Mouse (Mus musculus) 3T3-L1 (cell line): ENCODE measurements around the gene Zbtb22.
"Not testable (repeated sequence)": the region's sequence is repeated elsewhere in the genome, so short reads cannot be mapped to it uniquely, and the experiment has no call there.

Source experiments
- DNase-seq: peaks from one replicate; pipeline ENCODE4 v3.0.0-alpha.2; 2015; ENCODE audit warnings: low read depth, low spot score

Gene Zbtb22

DNA sequence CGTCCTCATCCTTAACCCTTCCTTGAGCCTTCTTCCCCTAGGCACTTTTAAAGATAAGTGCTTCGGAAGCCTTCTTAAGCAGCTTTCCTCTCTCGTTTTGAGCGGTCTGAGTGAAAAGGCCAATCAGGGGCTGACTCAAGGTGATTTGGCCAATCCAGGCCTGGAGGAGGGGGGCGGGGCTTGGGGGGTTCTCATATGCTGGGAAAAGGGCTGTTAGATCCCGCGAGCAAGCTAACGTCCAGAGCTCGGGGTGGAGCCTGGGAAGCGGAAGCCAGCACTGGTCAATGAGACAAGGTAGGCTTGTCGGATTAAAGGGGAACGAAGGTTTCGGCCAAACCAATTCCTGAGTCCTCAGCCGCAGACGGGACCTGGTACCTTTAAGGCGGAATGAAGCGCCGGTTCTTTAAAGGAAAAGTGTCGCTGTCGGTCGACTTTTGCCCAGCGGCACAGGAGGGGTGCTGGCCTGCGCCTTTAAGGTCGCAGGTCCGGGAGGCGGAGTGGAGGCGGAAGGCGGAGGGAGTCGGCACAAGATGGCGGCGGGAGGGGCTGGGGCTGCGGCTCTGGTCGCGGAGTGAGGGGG lies at the start of gene Zbtb22, which contains the start of gene Tapbp:
Zbtb22 (plus strand) TSS at position 234 of the 580 bp plus-strand sequence.
Tapbp (plus strand) TSS at position 229 of the 580 bp plus-strand sequence.
- peak; percentile 100 for DNase-seq

DNA sequence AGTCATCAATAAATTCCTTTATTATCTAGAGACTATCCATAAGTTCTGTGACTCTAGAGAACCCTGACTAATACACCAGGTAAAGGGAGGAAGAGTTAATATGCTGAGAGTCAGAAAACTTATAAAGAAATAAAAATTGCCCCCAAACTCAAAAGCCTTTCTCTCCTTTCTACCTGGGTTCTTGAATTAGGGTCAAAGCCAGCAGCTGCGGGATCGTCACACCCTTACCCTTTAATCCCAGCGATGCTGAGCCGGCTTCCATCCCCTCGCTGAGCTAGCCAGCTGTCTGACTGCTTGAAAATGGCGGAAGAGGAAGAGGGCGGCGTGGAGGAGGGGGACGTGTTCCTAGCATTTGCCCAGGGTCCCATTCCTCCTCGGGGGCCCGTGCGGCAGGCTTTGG lies 42.2 kb upstream of the Zbtb22 start, which contains the start of gene Gm7029:
Gm7029 (plus strand) TSS at position 301 of the 400 bp plus-strand sequence.
- not testable (repeated sequence) for DNase-seq

DNA sequence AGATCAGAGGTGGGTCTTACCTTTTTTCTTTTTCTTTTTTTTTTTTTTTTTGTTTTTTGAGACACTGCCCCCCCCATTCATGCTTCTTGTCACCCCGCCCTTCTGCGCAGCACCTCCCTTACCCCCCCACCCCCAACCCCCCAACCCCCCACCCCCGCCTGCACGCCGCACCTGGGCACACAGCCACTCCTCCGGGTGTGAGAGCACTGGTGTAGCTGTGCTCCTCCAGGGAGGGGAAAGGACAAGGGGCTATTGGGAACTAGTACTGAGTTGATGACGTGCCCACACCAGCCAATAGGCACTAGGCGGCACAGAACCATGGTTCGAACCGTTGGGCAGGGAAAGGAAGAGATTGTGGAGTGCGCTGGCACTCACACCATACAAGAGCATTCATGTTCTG lies 41.3 kb upstream of the Zbtb22 start:
- no peak for DNase-seq

DNA sequence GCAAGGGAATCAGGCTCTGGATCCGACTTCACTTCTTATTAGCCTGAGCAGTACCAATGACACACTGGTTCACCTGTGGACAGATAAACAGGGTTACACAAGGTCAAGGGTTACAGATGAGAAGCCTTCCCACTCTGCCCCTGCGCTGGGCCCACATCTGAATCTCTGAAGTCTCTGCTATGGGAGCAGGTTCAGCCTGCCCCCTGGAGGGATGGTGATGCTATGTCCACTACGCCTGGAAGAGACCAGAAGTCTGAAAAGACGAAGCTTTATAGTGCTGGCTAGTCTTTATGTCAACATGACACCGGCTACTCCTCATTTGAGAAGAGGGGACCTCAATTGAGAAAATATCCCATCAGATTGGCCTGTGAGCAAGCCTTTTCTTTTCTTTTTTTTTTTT lies 39.9 kb upstream of the Zbtb22 start:
- DNase-seq: peak; percentile 57

DNA sequence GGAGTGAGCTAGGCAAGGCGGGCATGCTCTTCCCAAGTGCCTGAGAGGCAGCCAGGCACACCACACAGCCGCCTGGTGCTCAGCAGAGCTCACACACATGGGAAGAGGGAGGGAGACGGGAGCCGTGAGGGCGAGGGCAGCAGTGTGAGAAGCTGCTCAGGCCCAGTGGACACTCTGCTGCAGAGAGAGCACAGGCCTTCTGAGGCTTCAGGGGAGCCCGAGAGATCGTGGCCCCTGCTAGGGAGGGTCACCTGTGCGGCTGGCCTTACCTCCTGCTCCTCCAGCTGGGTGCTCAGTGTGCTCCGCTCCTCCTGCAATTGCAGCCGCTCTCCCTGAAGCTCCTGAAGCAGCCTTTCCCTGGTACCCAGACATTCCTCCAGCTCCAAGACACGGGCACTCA lies 31.4 kb upstream of the Zbtb22 start:
- not testable (repeated sequence) for DNase-seq

DNA sequence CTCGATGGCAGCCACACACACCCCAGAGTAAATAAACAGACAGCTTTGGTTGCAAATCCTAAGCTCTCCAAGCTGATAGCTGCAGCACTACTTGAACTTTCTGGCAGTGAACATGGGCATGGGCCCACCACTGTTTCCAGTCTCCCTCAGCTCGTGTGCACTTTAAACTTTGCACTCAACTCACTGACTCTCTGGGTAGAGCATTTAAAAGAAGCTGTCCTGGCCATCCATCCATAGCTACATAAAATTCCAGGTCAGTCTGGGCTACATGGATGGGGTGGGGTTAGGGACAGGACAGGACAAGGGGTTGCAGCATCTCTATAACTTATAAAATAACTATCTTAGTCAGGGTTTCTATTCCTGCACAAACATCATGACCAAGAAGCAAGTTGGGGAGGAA lies 27.9 kb upstream of the Zbtb22 start:
- not testable (repeated sequence) for DNase-seq

DNA sequence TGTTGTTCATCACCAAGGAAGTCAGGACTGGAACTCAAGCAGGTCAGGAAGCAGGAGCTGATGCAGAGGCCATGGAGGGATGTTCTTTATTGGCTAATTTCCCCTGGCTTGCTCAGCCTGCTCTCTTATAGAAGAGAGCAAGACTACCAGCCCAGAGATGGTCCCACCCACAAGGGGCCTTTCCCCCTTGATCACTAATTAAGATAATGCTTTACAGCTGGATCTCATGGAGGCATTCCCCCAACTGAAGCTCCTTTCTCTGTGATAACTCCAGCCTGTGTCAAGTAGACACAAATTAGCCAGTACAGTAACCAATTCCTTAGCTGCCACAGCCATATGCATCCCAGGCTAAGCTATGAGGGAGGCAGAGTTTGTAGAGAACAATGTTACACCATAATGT lies 27.5 kb upstream of the Zbtb22 start:
- not testable (repeated sequence) for DNase-seq

DNA sequence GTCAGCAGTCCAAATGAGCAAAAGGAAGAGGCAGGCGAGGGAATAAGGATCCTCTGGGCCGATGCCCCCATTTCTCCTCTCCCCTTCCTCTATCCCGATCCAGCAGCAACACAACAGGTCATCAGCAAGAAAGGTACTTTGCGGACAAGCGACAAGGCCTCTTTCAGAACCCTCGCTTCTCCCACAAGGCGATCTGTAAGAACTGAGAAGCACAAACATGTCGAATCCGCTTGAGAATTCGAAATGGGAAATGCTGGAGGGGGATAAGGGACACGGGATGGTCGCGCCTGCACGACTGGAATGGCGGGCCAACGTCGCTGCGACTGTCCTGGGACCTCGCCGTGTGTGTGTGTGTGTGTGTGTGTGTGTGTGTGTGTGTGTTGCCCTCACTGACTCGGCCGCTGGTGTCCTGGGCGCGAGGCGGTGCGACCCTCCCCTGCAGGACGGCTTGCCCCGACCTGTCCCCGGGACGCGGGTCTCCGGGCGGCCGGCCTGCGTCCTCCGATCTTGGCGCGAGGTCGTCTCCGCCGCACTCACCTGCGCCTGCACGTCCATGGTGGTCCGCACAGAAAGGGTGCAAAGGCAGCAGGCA lies 25.7 kb upstream of the Zbtb22 start:
- DNase-seq: not testable (repeated sequence)

DNA sequence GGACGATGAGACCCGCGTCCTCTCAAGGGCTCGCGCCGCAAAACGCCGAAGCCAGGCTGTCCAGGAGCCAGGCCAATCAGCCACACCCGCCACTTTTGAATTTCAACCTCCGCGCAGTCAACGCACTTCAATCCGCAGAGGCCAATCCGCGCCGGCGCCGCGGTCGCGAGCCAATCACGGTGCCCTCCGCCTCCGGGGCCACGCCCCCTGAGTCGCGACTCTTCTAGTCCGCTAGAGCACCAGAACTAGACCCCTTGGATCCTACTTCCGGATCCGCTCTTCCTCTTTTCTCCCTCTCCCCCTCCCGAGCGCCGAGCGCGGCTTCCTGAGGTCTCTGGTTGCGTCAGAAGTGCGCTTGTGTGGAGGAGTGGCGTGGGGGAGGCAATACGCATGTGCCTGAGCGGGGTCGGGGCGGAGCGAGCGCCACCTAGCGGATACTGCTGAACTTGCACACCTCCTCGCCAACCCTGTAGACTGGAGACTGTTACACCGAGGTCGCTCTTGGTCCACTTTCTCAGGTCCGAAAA lies 25.1 kb upstream of the Zbtb22 start, which contains the start of gene Kifc1:
Kifc1 (minus strand) TSS at position 129 of the 527 bp plus-strand sequence.
- peak; percentile 100 for DNase-seq

DNA sequence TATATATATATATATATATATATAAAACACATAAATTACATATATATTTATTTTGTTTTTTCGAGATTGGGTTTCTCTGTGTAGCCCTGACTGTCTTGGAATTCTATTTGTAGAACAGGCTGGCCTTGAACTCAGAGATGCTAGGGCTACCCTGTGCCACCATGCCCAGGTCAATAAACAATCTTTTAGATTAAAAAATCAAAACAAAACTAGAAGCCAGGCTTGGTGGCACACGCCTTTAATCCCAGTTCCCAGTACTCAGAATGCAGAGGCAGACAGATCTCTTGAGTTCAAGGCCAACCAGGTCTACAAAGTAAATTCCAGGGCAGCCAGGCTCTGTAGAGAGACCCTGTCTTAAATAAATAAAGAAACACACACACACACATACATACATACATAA lies 24.3 kb upstream of the Zbtb22 start:
- no peak for DNase-seq

DNA sequence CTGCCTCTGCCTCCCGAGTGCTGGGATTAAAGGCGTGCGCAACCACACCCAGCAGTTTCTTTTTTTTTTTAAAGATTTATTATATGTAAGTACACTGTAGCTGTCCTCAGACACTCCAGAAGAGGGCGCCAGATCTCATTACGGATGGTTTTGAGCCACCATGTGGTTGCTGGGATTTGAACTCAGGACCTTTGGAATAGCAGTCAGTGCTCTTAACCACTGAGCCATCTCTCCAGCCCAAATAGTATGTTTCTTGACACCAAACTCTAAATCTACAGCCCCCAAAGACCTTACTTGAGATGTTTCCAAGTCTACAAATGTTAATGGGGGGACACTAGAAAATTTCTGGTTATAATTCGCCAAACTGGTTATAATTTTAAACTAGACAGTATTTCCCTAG lies 23.8 kb upstream of the Zbtb22 start:
- DNase-seq: not testable (repeated sequence)

DNA sequence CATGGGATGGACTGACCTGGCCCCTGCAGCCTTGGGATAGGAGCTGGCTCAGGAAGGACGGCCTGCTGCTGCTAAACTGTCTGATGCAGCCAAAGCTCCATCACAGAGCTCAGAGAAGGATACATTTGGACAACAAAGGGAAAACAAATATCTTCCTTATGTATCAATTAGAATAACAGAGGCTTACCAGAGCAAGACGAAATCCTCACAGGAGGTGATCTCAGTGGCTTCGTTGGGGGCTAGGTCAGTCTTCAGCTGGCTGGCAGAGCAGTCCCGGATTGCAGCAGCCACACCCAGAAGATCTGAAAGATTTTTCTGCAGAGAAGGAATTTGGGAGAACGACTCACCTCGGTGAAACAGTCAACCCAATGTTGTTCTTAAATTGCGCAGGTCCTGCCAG lies 23.3 kb upstream of the Zbtb22 start:
- DNase-seq: peak; percentile 81

DNA sequence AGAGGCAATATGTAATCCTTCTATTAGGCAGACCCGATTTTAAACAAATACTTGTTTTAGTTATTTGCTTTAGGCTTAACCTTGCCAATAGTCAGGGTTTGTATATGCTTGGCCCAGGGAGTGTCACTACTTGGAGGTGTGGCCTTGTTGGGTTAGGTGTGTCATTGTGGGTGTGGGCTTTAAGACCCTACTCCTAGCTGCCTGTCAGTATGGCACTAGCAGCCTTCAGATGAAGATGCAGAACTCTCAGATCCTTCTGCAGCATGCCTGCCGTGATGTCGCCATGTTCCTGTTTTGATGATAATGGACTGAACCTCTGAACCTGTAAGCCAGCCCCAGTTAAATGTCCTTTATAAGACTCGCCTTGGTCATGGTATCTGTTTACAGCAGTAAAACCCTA lies 22.7 kb upstream of the Zbtb22 start:
- not testable (repeated sequence) for DNase-seq

DNA sequence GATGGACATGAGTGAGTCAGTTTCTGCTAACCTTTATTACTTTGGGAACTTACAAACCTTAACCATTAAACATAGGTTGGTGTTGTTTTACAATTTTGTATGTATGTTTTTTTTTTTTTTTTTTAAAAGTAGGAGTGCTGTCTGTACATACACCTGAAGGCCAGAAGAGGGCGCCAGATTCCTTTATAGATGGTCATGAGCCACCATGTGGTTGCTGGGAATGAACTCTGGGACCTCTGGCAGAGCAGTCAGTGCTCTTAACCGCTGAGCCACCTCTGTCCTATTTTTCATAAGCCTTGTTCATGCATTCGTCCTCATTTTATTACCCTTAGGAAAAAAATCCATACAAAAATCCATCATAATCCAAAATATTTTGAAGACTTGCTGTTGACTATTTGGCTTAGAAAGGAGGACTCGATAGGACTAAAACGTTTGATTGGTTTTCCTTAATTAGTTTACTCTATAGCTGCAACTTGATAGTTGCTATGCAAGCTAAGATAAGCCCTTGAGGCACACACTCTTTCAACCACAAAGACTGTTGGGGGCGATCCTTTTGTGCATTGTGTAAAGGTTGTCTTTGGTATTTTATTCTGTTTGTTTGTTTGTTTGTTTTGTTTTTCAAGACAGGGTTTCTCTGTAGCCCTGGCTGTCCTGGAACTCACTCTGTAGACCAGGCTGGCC lies 18.4 kb upstream of the Zbtb22 start:
- peak; percentile 95 for DNase-seq

DNA sequence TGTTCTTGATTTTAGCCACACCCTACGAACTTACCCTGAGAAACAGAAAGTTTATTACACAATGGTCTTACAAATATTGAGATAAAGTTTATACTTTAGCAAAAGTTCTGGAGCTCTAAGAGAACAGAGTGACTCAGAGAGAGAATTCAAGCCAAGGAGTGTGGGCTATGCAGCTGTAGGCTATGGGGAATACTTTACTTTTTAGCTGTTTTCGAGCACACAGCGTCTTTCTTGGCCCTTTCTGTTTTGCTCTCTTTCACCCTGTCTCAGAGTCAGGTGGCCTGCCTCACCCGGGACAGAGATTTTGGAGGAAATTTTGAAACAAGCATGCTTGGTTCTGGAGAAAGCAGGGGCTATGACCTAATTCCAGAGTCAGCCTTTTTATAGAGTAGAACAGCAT lies 17.5 kb upstream of the Zbtb22 start:
- DNase-seq: not testable (repeated sequence)

DNA sequence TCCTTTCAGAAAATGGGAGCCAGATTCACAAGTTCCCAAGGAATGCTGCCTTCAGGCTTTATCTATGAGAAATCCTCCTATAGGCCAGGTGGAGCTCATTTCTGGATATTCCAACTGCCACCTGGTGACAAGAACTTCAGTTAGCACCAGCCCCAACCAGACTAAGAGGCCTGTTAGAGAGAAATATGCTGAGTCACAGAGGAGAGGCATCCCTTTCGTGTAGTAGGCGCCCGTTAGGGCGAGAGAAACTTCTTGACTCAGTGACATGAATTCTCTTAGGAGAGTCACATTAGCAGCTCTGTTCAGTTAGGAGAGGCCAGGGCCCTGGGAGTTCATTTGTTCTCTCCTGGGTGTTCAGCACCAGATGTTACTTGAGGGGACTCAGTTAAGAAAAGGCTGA lies 16.1 kb upstream of the Zbtb22 start:
- no peak for DNase-seq

DNA sequence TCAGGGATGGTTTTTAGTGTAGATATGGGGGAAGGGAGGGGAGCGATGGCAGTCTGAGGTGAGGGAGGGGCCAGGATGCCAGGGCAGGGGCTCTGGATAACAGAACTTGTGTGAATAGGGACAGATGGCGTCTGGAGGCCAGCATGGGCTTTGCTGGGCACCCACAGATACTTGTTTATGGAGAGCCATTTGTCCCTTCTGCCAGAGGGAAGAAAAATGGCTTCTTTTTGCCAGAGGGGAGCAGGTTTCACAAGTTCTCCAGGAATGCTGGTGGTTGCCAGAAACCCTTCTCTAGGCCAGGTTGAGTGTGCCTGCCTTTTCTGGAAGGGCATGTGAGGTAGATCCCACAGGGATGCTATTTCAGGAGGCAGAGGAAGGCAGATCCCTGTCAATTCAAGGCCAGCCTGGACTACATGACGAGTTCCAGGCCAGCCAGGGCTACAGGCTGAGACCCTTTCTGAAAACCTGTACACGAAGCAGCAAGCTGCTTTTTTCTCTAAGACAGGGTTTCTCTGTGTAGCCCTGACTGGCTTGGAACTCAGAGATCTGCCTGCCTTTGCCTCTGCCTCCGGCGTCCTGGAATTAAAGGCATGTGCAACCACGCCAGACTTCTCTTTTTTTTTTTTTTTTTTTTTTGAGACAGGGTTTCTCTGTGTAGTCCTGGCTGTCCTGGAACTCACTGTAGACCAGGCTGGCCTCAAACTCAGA lies 15.3 kb upstream of the Zbtb22 start:
- DNase-seq: no peak

DNA sequence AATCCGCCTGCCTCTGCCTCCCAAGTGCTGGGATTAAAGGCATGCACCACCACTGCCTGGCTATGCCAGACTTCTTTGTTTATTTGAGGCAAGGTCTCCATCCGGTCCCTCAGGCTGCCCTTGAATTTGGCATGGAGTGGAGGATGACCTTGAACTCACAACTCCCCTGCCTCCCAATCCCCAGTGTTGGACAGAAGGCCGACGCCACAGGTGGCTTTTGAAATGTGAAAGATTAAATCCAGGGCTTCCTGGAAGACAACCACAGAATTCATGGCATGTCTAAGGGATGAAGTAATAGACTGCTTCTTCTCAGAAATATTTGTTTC lies 14.8 kb upstream of the Zbtb22 start:
- peak; percentile 30 for DNase-seq

DNA sequence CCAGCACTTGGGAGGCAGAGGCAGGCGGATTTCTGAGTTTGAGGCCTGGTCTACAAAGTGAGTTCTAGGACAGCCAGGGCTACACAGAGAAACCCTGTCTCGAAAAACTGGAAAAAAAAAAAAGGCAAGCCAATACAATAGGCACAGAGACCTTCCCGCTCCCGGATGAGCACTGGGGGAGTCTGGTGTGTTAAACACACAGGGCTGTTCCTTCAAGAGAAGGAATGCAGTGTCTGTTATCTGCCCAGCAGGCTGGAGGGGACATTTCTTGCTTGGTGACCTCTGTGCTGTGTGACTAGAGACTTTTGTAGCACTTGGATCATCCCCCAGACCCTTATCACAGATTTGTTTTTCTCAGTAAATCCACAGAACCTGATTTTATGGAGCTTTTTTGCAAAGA lies 14.1 kb upstream of the Zbtb22 start:
- DNase-seq: no peak

DNA sequence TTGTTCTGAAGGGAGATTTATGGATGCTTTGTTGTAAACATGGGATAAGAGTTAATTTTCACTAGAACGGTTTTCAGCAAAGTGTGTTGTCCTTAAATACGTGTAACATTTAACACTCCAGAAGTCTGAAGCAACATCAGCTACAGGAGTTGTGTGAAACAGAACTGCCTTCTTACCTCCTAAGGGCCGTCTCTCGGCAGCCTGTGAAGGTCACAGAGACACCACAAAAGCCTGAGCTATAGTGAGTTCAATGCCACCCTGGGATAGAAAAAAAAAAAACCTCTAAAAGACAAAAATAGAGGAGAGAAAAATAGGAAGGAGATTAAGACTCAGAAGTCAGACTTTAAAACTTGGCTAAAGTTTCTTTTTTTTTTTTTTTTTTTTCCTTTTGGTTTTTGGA lies 13.6 kb upstream of the Zbtb22 start:
- no peak for DNase-seq

DNA sequence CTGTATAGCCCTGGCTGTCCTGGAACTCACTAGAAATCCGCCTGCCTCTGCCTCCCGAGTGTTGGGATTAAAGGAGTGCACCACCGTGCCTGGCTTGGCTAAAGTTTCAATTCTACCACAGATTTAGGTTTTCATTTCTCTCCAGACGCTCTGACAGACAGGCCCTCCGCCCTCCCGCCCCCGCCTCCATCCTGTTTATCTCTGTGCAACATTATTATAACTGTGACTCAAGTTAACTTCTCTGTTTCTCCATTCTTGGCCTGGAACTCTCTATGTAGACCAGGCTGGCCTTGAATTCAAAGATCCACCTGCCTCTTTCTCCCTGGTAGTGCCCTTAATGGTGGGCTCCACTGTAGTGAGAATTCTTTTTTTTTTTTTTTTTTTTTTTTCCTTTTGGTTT lies 13.2 kb upstream of the Zbtb22 start:
- DNase-seq: no peak
